Mouse (Mus musculus) limb, embryonic 13.5 days (tissue): ENCODE measurements at regions not wholly inside any gene's neighbourhood (a gene's known extent, or its start where the extent isn't known, plus 50 kb on each side); places are given as distances from the start of the nearest gene placed in this dataset.
A peak's percentile ranks its signal among the peaks of the same experiment; 100 is the strongest.

Source experiments
- ATAC-seq: fragments of 200-750 bp; cut with Nextera tagmentation; 2 replicates; pipeline ENCODE4 v1.8.0; 2017; ENCODE audit warnings: low read depth, moderate number of reproducible peaks, moderate TSS enrichment; ENCODE audit not compliant: low FRiP score
- H3K27ac ChIP-seq: fragments of 300-500 bp; sonication (generic); 2 replicates; pipeline ENCODE4 v1.5.1; 2015; ENCODE audit warnings: inconsistent platforms, mild to moderate bottlenecking, moderate library complexity
- H3K27me3 ChIP-seq: fragments of 300-500 bp; sonication (generic); 2 replicates; pipeline ENCODE4 v1.6.1; 2015; ENCODE audit warnings: mild to moderate bottlenecking, inconsistent platforms
- H3K36me3 ChIP-seq: fragments of 300-500 bp; sonication (generic); 2 replicates; pipeline ENCODE4 v1.6.1; 2015; ENCODE audit warnings: inconsistent platforms, mild to moderate bottlenecking, moderate library complexity
- H3K4me1 ChIP-seq: fragments of 300-500 bp; sonication (generic); 2 replicates; pipeline ENCODE4 v1.6.1; 2015; ENCODE audit warnings: inconsistent platforms
- H3K4me2 ChIP-seq: fragments of 300-500 bp; sonication (generic); replicated peaks from 2 replicates; pipeline ENCODE4 v1.6.1; 2015; ENCODE audit warnings: inconsistent platforms, mild to moderate bottlenecking, moderate library complexity
- H3K4me3 ChIP-seq: fragments of 300-500 bp; sonication (generic); 2 replicates; pipeline ENCODE4 v1.5.1; 2015; ENCODE audit warnings: moderate library complexity, mild to moderate bottlenecking, inconsistent platforms
- H3K9ac ChIP-seq: fragments of 300-500 bp; sonication (generic); 2 replicates; pipeline ENCODE4 v1.6.1; 2015; ENCODE audit warnings: mild to moderate bottlenecking, inconsistent platforms
- H3K9me3 ChIP-seq: fragments of 300-500 bp; sonication (generic); 2 replicates; pipeline ENCODE4 v1.6.1; 2016; ENCODE audit warnings: inconsistent platforms
- WGBS: fragments of 180-500 bp; shearing (Covaris S2); methylation state at CpG from one replicate; pipeline ENCODE4 v1.1.7; 2015; 5-methylcytosine and 5-hydroxymethylcytosine counted together

DNA sequence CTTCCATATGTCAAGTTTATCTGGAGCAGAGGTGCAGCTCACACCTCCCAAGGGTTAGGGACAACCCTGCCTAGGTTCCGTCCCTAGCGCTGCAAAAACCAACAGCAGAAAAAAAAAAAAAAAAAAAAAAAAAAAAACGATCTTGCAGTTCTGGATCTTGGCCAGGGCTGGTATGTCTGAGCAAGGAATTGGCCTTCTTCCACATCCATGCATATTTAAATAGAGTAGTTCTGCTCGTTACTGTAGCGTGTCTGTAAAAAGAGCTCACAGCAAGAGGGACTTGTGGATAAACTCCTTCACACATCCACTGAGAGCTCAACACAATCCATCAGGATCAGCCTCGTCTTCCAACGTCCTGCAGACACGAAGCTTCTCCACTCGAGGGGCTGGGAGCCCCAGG is 639.4 kb upstream of the Adam5 start:
- WGBS, result 26% methylated on average over 9 of the region's 9 CpGs
- ATAC-seq, result no peak
- Histone ChIP-seq H3K9ac (no peak overlapping the region), H3K27me3 (no peaks in the 10 kb centered on the region), H3K36me3 (no peaks in the 10 kb centered on the region), H3K4me2 (0 out of 2 replicates have a peak overlapping the region, but pooled peaks have one; percentile 28), H3K9me3 (no peaks in the 10 kb centered on the region), H3K4me1 (peaks cover 44% of the 10 kb centered on the region), H3K27ac (peak overlapping the region; percentile 93), H3K4me3 (no peak overlapping the region)

DNA sequence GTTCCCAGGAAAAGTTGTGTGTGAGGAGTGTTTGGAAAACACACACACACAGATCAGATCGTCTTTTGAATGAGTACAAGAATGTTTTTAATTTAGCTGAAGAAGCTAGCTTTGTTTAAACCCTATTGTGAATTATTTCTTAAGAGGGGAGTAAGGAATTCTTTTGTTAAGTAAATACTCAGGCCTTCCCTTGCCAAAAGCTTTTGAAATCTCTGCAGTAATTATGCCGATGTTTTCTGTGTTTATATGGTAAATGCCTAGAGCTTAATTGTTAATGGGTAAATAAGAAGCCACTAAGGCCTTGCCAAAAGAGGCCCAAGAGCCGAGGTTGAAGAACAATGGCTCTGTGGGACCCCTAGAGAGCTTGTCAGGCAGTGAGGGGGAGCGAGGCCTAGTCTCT is 638.3 kb upstream of the Adam5 start:
- no peak overlapping the region for H3K4me2 ChIP-seq
- WGBS, result 39% methylated on average over 4 of the region's 4 CpGs
- no peaks in the 10 kb centered on the region for H3K27me3 ChIP-seq
- H3K36me3 ChIP-seq, result no peaks in the 10 kb centered on the region
- no peak for ATAC-seq
- H3K9ac ChIP-seq, result no peak overlapping the region
- H3K4me3 ChIP-seq, result no peak overlapping the region
- H3K4me1 ChIP-seq, result peaks cover 44% of the 10 kb centered on the region
- H3K27ac ChIP-seq, result peak overlapping the region; percentile 67; the same call in 1 of the 2 replicates
- no peaks in the 10 kb centered on the region for H3K9me3 ChIP-seq

DNA sequence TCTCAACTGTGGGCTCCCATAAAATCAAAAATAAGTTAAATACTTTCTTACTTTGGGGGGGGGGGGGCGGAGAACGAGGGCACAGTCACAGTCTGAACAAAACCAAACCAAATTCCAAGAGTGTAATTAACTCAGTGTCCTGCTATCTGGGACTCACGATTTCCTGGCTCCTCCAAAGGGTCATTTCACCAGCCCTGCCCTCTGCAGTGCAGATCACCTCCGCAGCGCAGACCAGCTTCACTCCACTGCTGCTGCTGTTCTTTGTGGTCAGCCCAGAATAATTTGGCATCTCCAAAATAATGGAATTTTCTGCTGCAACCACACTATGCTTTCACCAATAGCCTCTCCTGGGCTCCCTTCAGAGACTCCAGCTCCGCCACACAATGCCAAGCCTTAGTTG is 631.5 kb upstream of the Adam5 start:
- no peaks in the 10 kb centered on the region for H3K9me3 ChIP-seq
- no peak overlapping the region for H3K9ac ChIP-seq
- no peak overlapping the region for H3K27ac ChIP-seq
- no peak overlapping the region for H3K4me2 ChIP-seq
- WGBS, result 52% methylated on average over 6 of the region's 6 CpGs
- no peak overlapping the region for H3K4me3 ChIP-seq
- no peak for ATAC-seq
- no peaks in the 10 kb centered on the region for H3K4me1 ChIP-seq
- H3K36me3 ChIP-seq, result no peaks in the 10 kb centered on the region
- no peaks in the 10 kb centered on the region for H3K27me3 ChIP-seq

DNA sequence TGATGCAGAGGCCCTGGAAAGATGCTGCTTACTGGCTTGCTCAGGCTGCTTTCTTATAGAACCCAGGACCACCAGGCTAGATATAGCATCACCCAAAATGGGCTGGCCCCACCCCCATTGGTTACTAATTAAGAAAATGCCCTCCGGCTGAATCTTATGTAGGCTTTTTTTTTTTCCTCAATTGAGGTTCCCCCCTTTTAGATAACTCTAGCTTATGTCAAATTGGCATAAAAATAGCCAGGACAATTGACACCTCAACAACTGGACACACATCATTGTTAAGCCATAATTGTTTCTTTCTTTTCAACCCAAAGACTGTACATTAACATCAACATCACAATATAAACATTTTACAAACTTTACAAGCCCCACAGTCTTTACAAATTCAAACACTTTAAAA is 630.8 kb upstream of the Adam5 start:
- no peaks in the 10 kb centered on the region for H3K27me3 ChIP-seq
- no peak overlapping the region for H3K4me2 ChIP-seq
- no peak overlapping the region for H3K9ac ChIP-seq
- H3K4me3 ChIP-seq, result no peak overlapping the region
- no peak overlapping the region for H3K27ac ChIP-seq
- H3K36me3 ChIP-seq, result no peaks in the 10 kb centered on the region
- WGBS, result 84% methylated on average over 1 of the region's 1 CpGs
- no peaks in the 10 kb centered on the region for H3K4me1 ChIP-seq
- no peak for ATAC-seq
- no peaks in the 10 kb centered on the region for H3K9me3 ChIP-seq

DNA sequence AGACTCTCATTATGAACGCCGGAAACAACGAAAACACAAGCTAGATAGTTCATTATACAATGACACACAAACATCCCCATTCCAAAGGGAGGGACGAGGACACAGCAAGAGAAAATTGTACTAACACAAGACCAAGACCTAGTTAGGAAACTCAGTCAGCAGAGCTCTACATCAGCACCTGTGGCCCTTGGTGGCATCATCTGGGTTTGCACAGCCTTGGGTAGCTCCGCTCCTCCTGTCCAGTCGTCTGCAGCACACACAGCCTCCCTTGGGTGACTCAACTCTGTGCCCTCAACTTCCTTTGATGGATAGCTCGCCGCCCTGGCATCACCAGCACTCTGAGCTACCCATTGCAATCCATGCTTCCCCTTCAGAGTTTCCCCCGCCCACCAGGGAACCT is 629.7 kb upstream of the Adam5 start:
- no peaks in the 10 kb centered on the region for H3K27me3 ChIP-seq
- no peak for ATAC-seq
- H3K4me1 ChIP-seq, result no peaks in the 10 kb centered on the region
- H3K27ac ChIP-seq, result no peak overlapping the region
- H3K36me3 ChIP-seq, result no peaks in the 10 kb centered on the region
- H3K9ac ChIP-seq, result no peak overlapping the region
- H3K9me3 ChIP-seq, result no peaks in the 10 kb centered on the region
- no peak overlapping the region for H3K4me2 ChIP-seq
- WGBS, result 93% methylated on average over 9 of the region's 9 CpGs
- H3K4me3 ChIP-seq, result no peak overlapping the region

DNA sequence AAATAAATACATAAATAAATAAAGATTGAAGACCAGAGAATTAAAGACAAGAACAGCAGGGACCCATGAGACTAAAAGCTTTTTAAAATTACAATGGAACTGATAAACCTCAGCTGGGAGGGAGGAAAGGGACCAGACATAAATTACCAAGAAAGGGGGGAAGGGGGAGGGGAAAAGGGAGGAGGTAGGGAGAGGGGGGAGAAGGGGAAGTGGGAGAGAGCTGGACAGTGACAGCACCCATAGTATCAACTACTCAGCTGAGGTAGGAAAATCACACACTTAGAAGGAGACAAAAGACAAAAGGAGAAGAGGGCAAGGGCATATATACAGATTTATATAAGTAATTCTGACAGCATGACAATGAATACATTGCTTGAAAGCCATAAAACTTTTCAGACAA is 626.4 kb upstream of the Adam5 start:
- Histone ChIP-seq H3K4me3 (no peak overlapping the region), H3K4me2 (no peak overlapping the region), H3K36me3 (no peaks in the 10 kb centered on the region), H3K27ac (no peak overlapping the region), H3K9ac (no peak overlapping the region), H3K9me3 (no peaks in the 10 kb centered on the region), H3K27me3 (no peaks in the 10 kb centered on the region), H3K4me1 (no peaks in the 10 kb centered on the region)
- ATAC-seq, result no peak

DNA sequence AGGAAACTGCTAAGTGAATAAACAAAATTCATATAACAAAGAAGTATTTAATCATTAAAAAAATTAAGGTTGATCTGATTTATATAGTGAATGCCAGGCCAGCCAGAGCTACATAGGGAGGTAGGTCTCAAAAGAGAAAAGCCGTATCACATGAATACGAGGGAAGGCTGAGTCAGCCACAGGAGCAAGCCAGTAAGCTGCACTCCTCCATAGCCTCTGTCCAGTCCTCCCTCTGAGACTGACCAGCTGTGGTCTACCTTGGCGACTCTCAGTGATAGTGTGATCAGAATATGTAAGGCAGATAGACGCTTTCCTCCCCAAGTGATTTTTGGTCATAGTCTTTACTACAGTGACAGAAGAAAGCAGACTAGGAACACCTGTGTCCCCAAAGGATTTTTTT is 625.4 kb upstream of the Adam5 start:
- no peak; the same call in 1 of the 2 replicates for ATAC-seq
- Histone ChIP-seq H3K27ac (no peak overlapping the region), H3K4me3 (no peak overlapping the region), H3K27me3 (no peaks in the 10 kb centered on the region), H3K4me1 (no peaks in the 10 kb centered on the region), H3K4me2 (no peak overlapping the region), H3K9ac (no peak overlapping the region), H3K36me3 (no peaks in the 10 kb centered on the region), H3K9me3 (no peaks in the 10 kb centered on the region)
- WGBS, result 84% methylated on average over 4 of the region's 4 CpGs

DNA sequence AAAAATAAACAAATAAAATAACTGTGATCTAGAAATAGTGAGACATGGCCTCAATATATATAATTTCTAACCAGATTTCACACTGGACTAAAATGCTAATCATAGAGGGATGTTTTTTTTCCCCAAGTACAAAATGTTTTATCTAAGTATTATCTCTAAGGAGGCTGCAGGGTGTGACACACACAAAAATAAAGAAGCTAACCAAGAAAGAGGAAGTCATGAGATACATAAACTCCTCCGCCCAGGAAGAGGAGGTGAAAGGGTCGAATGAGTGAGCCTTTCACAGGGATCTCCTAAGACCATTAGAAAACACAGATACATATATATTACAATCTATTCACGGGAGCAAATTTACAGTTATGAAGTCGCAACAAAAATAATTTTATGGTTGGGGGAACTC is 623.7 kb upstream of the Adam5 start:
- Histone ChIP-seq H3K27ac (no peak overlapping the region), H3K9me3 (no peaks in the 10 kb centered on the region), H3K4me1 (no peaks in the 10 kb centered on the region), H3K4me2 (no peak overlapping the region), H3K4me3 (no peak overlapping the region), H3K27me3 (no peaks in the 10 kb centered on the region), H3K36me3 (no peaks in the 10 kb centered on the region), H3K9ac (no peak overlapping the region)
- ATAC-seq, result no peak
- 87% methylated on average over 4 of the region's 4 CpGs for WGBS

DNA sequence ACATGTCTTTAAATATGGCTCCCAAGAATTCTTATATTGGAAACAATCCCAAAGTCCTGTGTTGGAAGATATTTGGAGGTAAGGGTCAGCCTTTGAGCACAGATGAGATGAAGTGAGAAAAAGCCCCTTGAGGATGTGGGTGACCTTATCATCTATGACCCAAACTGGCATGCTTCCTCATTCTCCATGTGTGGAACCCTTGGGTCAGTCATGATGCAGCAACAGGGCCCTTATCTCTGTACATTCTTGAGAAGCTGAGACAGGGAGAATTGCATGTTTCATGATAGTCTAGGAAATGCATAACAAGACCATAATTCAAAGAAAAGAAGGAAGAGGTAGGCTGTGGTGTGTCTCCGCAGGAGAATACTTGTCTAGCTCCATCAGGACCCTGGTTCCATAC is 621.8 kb upstream of the Adam5 start:
- Histone ChIP-seq H3K27me3 (no peaks in the 10 kb centered on the region), H3K4me1 (peaks cover 12% of the 10 kb centered on the region), H3K9me3 (no peaks in the 10 kb centered on the region), H3K36me3 (no peaks in the 10 kb centered on the region), H3K4me3 (no peak overlapping the region), H3K9ac (no peak overlapping the region), H3K4me2 (no peak overlapping the region), H3K27ac (no peak overlapping the region)
- no peak for ATAC-seq
- WGBS, result 100% methylated on average over 1 of the region's 1 CpGs

DNA sequence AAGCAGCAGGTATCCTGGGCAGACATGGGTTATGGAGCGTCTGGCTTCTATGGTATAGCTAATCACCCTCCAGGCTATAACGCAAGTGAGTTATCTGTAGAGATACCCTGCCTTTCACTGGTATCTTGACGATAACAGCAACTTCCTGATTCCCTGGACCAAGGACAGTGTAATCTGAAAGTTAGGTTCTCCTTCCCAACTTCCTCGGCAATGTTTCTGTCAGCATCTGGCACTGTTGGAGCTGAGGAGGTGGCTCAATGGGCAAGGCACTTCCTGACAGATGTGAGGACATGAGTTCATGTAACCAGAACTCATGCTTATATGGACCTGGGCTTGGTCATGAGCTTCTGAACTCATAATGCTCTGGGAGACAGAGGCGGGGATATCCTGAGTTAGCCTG is 620.9 kb upstream of the Adam5 start:
- Histone ChIP-seq H3K27me3 (no peaks in the 10 kb centered on the region), H3K4me2 (no peak overlapping the region), H3K36me3 (no peaks in the 10 kb centered on the region), H3K9me3 (no peaks in the 10 kb centered on the region), H3K4me1 (peaks cover 21% of the 10 kb centered on the region), H3K27ac (no peak overlapping the region), H3K9ac (no peak overlapping the region), H3K4me3 (no peak overlapping the region)
- no peak for ATAC-seq
- 70% methylated on average over 5 of the region's 5 CpGs for WGBS

DNA sequence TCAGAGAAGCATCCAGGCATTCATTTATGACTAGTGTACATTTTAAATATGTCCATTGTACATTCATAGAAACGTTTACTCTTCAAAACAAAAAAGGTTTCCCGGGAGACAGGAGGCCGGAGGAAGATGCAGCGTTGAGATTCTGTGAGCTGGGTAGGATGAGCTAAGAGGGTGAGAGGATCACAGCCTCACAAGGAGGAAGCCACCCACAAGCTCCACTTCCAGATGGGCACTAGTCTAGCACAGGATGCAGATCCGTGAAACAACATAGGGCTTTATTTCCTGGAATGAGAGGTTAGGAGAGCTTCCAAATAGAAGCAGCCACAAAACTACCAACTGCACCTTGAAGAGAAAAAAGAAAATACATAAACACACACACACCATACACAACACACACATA is 619.4 kb upstream of the Adam5 start:
- WGBS, result 76% methylated on average over 5 of the region's 5 CpGs
- no peak overlapping the region for H3K27ac ChIP-seq
- no peak for ATAC-seq

DNA sequence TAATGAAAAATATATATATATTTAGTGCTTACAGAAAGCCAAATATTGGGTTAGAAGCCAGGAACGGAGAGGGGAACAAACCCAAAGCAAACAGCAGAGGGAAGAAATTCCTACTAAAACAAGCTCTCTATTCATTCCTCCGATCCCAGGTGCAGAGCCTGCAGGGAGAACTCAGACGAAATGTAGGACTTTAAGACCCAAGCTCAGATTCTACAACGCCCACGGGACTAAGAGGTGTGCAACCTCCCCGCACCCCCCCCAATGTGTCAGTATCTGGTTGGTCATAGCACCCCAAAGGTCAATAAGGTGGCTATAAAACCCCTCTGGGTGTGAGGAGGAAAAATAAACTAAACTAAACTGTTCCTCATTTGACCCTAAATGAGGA is 616.9 kb upstream of the Adam5 start:
- H3K4me2 ChIP-seq, result peak overlapping the region; percentile 55
- no peaks in the 10 kb centered on the region for H3K36me3 ChIP-seq
- ATAC-seq, result peak; percentile 86
- no peak overlapping the region for H3K9ac ChIP-seq
- H3K9me3 ChIP-seq, result no peaks in the 10 kb centered on the region
- peak overlapping the region; percentile 23 for H3K4me3 ChIP-seq
- peaks cover 40% of the 10 kb centered on the region for H3K4me1 ChIP-seq
- 10% methylated on average over 6 of the region's 6 CpGs for WGBS
- no peaks in the 10 kb centered on the region for H3K27me3 ChIP-seq
- H3K27ac ChIP-seq, result peak overlapping the region; percentile 95

More for the DNA sequence above, 619.4 kb upstream of the Adam5 start:
- Histone ChIP-seq H3K9me3 (no peaks in the 10 kb centered on the region), H3K36me3 (no peaks in the 10 kb centered on the region), H3K9ac (no peak overlapping the region), H3K27me3 (no peaks in the 10 kb centered on the region), H3K4me3 (no peak overlapping the region), H3K4me1 (peaks cover 32% of the 10 kb centered on the region), H3K4me2 (no peak overlapping the region)

DNA sequence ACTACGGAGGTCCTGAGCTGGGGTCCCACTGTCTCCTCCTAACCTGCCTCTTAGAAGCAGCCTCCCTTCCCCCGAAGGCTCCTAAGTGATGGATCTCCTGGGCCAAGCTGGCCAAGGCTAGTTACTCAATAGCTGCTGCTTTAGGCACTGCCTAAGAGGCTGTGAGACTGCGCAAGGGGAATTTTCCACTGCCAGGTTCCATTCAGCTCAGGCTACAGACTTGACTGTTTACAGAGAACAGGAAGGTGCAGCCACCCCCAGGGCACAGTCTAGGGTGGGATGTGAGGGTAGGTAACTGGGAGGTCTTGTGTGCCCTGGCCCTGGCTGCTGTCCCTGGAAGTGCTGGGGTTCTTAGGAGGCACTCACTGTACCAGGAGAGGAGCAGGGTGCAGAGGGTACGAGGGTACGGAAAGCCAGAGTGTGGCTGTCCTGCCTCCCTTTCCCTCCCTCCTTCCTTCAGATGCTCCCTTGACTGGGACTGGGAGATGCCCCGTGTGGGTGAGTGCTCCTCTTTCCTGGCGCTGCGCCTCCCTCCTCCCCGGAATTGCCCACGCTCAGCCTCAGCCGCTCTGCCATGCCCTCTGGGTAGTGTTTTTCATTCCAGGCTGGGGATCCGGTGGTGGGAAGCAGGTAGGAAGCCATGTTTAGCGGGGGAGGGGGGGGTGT is 616.4 kb upstream of the Adam5 start:
- peak overlapping the region; percentile 23 for H3K4me3 ChIP-seq
- no peaks in the 10 kb centered on the region for H3K9me3 ChIP-seq
- peak; percentile 82 for ATAC-seq
- H3K36me3 ChIP-seq, result no peaks in the 10 kb centered on the region
- peaks cover 40% of the 10 kb centered on the region for H3K4me1 ChIP-seq
- H3K27me3 ChIP-seq, result no peaks in the 10 kb centered on the region
- peak overlapping the region; percentile 4 for H3K9ac ChIP-seq
- peak overlapping the region; percentile 95 for H3K27ac ChIP-seq
- WGBS, result 10% methylated on average over 11 of the region's 13 CpGs
- H3K4me2 ChIP-seq, result peak overlapping the region; percentile 55
